Mouse (Mus musculus): ENCODE measurements around the gene Kif21a. TPM values are rescaled to one million over a fixed set of nuclear protein-coding genes. Genes with fewer than 3 reads are reported as not detected.

Gene Kif21a
- total RNA-seq (2021): 10 to 100 TPM; 16.6 to 18.1 TPM
- long read RNA-seq, experiment 1, full-length matches to known transcripts: 1 of 3 reads
- long read RNA-seq, experiment 1, partial matches to known transcripts: 0 of 3 reads
- long read RNA-seq, experiment 1, other reads (novel, unspliced or antisense): 2 of 3 reads
- long read RNA-seq, experiment 2, partial matches to known transcripts: 13 of 13 reads
- long read RNA-seq, experiment 2, other reads (novel, unspliced or antisense): 0 of 13 reads

DNA sequence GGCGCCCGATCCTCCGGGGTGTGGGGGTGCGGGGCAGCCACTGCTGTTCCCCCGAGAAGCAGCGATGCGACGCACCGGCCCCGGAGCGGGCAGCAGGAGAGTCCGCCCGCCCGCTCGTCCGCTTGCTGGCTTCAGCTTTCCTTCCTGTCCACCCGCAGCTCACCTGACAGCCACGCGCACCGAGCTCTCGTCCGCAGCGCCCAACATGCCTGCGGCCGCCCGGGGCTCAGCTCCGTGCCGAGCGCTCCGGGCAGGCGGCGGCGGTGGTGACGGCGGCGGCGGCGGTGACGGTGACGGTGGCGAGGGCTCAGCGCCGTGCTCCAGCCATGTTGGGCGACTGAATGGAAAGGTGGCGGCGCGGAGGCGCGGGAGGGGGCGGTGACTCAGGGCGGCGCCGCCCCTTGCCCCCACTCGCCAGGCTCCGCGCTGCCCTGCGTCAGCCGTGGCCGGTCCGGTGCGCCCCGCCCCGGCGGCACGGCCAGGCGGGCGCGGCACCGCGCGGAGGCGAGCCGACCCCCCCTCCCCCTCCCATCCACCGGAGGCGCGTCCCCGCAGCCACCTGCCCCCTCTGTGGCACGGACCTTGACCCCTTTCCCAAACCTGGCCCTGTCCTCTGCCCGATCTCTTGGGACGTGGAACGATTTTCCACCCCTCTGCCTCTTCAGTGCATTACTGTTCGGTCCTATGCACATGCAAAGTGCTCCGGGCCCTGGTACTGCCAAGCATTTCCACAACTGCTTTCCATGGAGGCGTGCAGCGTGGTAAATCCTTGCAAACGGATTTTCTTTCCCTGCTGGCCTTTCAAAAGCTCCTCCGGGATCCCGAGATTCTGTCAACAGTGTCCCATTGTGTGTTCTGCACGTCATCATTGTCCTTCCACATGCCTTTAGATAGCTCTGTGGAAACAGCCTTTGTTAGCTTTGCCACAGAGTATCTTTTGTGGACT is at the start of gene Kif21a:
Gene Kif21a, minus strand, starts transcription at position 453 of the 946 bp plus-strand sequence.
- DNase-seq (ENCODE audit: low spot score in 2 of 2): peak; percentile 75 to 83

DNA sequence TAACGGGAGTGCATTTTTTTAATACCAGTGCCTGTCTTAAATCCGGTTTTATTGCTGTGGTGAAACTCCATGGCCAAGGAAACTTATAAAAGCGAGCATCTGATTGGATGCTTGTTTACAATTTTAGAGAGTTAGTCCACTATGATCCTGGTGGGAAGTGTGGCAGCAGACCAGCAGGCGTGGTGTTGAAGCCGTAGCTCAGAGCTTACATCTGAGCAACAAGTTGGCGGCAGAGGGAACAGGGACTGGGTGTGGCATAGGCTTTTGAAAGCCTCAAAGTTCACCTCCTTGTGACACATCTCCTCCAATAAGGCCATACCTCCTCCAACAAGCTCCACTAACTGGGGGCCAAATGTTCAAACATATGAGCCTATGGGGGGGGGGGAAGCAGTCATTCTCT is 46.9 kb upstream of the Kif21a start:
- no peak for DNase-seq (ENCODE audit: low spot score in 2 of 2)

DNA sequence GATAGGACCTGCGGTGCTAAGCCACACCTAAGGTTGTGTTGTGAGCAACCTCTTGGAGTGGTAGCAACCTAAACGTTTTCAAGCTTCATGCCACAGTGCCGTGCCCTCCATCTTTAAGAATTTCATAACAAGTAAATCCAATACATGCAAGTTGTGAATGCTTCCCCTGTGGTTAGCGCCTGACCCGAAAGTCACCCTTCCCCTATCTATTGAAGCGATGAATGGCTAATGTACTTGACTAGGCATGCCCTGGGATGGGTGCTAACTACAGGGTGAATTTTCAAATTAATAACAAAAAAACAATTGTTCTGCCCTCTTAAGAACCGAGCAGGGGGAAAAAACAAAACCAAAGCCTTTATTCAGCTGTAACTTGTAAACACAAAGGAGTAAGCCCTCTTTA is 39.7 kb upstream of the Kif21a start:
- no peak for DNase-seq (ENCODE audit: low spot score in 2 of 2)

GRCm38 (mm10) chr15:91088071-91088470 is 38.3 kb upstream of the Kif21a start:
- no peak for DNase-seq (ENCODE audit: low spot score in 2 of 2)

GRCm38 (mm10) chr15:91077457-91078410 is 28.0 kb upstream of the Kif21a start:
- no peak for DNase-seq (ENCODE audit: low spot score in 2 of 2)

- DNase-seq (ENCODE audit: low spot score in 2 of 2): no peak
Observed at GRCm38 (mm10) chr15:91072440-91072839, 22.7 kb upstream of the Kif21a start.

DNA sequence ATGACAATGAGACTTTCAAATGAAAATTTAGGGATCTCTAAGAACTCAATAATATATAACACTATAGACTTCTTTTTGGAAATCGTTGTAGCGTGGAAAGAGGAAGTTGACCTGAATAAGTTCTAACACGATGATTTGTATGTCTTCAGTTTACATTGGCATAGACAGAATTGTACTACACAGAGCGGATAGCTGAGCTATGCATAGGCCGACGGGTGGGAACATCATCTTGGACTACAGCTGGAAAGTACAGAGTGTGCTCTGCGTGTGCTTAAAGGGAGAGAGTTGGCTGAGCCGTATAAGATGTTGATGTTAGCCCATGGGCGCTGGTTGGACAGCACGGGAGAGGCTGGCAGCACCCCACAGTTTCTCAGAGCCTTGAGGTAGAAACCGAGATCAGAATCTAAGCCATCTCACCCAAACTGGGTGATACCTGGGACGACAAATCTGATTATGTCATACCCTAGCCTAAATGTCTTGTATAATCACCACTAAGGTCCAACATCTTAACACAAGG is 14.6 kb upstream of the Kif21a start:
- no peak for DNase-seq (ENCODE audit: low spot score in 2 of 2)

DNA sequence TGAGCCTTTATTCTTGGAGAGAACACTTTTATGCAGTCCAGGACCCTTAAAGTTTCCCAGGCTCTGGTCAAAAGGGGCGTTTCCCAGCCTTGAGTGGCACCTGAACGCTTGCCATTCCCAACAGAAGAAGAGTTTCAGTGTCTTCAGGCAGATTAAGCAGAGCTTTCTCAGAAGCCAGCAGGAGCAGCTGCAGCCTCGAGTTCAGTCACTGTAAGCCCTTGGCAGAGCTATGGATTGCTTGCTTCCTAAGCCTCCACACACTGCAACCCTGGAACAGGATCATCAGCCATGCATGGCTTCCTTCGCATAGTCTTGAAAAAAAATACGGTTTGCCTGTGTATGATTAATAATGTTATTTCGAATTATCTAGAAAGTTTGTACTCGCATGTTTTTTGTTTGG is 14.1 kb upstream of the Kif21a start:
- DNase-seq (ENCODE audit: low spot score in 2 of 2): no peak

DNA sequence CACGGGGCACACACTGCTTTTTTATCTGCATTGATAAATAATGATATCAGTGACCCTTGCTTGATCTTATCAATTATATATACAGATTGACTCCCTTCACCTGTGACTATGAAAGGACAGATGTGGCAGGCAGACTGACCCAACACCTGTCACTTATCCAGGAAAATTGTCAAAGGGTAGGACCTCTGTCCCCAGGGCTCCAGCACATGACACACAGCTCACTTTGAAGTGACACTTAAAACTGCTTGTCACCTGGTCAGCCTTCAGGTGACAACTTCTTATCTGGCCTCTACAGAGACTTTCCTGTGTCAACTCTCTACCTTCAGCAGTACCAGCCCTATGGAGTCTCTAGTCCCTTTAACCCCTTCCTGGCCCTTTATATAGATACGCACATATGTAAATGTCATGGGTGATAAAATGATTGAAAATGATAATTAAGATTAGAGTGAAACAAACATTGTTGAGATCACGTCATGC is 7.2 kb upstream of the Kif21a start:
- DNase-seq (ENCODE audit: low spot score in 2 of 2): no peak

DNA sequence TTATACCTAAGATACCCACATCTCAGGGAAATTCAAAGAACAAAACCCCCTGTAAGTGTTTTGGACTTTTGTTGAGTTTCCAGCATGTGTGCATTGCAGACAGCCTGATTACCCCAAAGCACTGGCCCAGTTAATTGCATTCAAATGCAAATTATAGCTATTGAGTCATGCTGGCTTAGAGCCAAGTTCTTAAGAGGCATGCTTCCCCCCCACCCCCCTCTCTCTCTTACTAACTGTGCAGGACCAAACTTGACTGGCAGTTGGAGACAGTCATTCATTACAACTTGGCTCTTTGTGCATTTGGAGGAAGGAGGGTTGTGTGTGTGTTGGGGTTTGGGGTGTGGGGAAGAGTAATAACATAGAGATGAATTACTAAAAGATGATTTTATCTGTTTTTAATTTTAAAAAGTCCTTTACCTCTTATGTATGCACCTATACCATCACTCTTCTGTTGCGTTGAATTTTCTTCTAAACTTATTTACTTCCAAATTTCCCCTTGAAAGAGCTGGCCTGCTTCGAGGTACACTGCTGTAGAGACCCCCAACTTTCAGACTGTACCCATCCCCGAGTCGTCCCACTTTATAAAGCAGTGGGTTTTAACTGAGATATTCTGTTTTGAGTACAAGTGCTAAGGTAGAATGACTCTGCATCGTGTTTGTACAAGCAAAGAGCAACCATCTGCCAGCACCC is 6.6 kb upstream of the Kif21a start:
- no peak for DNase-seq (ENCODE audit: low spot score in 2 of 2)

DNA sequence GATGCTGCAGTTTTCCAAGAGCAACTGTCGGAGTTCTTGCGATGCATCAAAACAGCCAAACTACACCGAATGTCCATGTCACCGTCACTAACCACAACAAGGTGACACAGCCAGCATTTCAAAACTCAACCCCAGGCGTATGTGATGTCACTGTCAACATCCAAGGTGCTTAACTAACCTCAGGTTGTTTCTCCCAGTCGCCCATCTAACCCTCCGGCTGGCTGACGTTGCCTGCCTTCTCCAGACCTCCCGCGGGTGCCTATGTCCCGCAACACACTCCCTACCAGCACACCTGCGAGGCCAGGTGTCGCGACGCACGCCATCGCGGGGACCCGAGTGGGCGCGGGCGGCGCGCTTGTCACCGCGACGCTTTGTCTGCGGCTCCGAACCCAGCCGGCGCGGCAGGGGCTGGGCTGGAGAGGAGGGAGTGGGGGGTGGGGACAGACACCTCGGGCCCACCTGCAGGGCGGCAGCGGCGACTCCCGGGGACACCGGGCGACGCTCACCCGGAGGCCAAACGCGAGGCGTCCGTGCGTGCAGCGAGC is 725 bp downstream of the Kif21a start:
- no peak for DNase-seq (ENCODE audit: low spot score in 2 of 2)

DNA sequence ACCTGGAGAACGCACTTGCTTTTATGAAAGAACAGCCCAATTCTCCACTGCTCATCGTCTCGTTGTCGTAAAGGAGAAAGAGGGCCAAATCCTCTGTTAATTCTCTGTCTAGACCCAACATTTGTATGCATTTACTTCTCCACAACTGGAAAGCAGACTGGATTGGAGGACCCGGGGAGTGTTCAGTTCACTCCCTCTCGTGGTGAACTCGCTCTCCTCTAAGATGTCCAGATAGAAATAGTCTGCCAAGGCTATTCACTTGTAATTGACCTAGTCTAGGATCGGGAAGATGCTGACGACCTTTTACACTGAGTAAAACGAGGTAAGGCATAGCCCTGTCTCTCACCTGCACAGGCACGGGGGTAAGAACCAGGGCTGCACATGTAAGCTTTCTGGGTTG is 2.1 kb downstream of the Kif21a start:
- DNase-seq (ENCODE audit: low spot score in 2 of 2): no peak

DNA sequence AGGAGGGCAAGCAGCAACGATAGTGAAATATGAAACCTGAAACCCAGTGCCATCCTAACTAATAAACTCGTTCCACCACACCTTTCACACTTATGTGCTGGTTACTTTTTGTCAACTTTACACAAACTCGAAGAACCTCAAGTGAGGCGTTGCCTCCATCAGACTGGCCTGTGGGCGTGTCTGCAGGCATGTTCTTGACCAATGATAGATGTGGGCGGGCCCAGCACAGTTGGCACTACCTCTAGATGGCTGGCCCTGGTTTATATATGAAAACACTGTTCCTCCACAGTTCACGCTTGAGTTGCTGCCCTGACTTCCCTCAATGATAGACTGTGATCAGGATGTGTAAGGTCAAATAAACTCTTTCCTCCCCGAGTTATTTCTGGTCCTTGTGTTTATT is 3.2 kb downstream of the Kif21a start:
- no peak for DNase-seq (ENCODE audit: low spot score in 2 of 2)

GRCm38 (mm10) chr15:91043263-91043662 is 6.5 kb downstream of the Kif21a start:
- DNase-seq (ENCODE audit: low spot score in 2 of 2): no peak

- DNase-seq (ENCODE audit: low spot score in 2 of 2): no peak
Observed at GRCm38 (mm10) chr15:91038860-91039259, 10.9 kb downstream of the Kif21a start.

DNA sequence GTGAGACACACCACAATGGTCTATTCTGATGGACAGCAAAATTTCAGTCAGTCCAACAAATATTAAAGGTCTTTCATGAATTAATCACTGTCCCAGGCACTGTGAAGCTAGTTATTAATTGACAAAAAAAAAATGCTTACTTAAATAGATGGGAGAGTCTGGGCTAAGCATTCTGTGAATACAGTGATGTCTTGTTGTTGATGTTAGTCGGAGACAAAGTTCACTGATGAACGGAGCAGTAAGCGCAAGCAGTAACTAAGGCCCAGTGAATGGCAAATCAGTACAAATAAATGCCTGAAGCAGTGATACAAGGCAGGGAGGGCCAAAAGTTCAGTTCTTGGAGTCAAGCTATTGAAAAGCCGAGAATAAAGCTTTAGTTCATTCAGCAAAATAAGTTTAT is 15.7 kb downstream of the Kif21a start:
- DNase-seq (ENCODE audit: low spot score in 2 of 2): no peak

- no peak for DNase-seq (ENCODE audit: low spot score in 2 of 2)
Observed at GRCm38 (mm10) chr15:91033529-91033928, 16.2 kb downstream of the Kif21a start.

- peak in 1 of 2 experiments; percentile 29 for DNase-seq (ENCODE audit: low spot score in 2 of 2)
Observed at GRCm38 (mm10) chr15:91028962-91029361, 20.8 kb downstream of the Kif21a start.

DNA sequence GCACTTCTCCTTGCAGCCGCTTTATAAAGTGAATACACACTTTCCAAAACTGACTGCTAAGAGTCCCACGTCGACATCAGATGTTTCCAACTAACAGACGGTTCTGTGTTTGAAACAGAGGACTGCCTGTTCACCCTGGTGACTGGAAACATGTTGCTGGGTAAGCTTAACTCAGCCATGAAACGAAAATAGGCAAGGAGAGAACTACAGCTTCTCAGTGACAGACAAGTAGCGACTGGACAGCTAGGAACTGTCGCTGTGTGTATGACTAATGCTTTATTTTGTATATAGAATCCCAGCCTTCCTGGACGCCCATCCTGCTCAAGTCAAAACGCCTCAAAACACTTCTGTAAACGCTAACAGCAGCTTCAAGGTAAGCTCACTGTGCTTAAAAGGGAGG is 21.3 kb downstream of the Kif21a start:
- DNase-seq (ENCODE audit: low spot score in 2 of 2): no peak

- DNase-seq (ENCODE audit: low spot score in 2 of 2): no peak
Observed at GRCm38 (mm10) chr15:91022276-91022675, 27.5 kb downstream of the Kif21a start.
